ENCODE assay signal across 13 mouse cellular contexts in genomic region chr3:28721838-28722237, GRCm38 (mm10). TPM values are rescaled to one million over a fixed set of nuclear protein-coding genes. Genes with fewer than 3 reads are reported as not detected.
A peak's percentile ranks its signal among the peaks of the same experiment; 100 is the strongest.
DNase-seq lines count a peak whose midpoint lies in the region; ATAC-seq and TF ChIP-seq lines count a peak whose summit lies in the region.
"Had no signal": no experiment of that assay in that cellular context is flagged by ENCODE, and none has a peak within 500 bp of the region (broad histone marks: within the 10 kb centered on the region; RNA-seq: fewer than 3 reads in every experiment).

No protein-coding gene starts in this region.

- H3K27me3 ChIP-seq in G1E (ENCODE audit: insufficient read depth, low read length), result no peaks in the 10 kb centered on the region
- H3K27me3 ChIP-seq in kidney, postnatal 0 days (ENCODE audit: insufficient read depth, low read length), result no peaks in the 10 kb centered on the region
- H3K27me3 ChIP-seq in lung, embryonic 16.5 days (ENCODE audit: control insufficient read depth, insufficient read depth, low read depth, low read length), result no peaks in the 10 kb centered on the region
- H3K27me3 ChIP-seq in forebrain, embryonic 11.5 days (ENCODE audit: control insufficient read depth, insufficient read depth, low read length), result no peaks in the 10 kb centered on the region

- 0 out of 2 replicates have a peak, but pooled peaks have one; percentile 34 for ATAC-seq in frontal cortex, adult (ENCODE audit: low TSS enrichment)
- ATAC-seq in G1E (ENCODE audit: extremely low read depth, insufficient number of reproducible peaks, low FRiP score, poor library complexity, severe bottlenecking), result peak; percentile 82
- ATAC-seq in kidney, postnatal 0 days (replicated peaks; ENCODE audit: low FRiP score, low read depth), result peak; percentile 81; the same call in 1 of the 2 replicates
- peak; percentile 57; the same call in 1 of the 2 replicates for ATAC-seq in lung, embryonic 16.5 days (ENCODE audit: low read depth)
- ATAC-seq in granulocyte monocyte progenitor cell, adult 5-6 weeks (replicated peaks; ENCODE audit: poor library complexity, severe bottlenecking), result no peak
- no peak for ATAC-seq in erythroblast, adult 5-6 weeks (replicated peaks; ENCODE audit: low FRiP score, poor library complexity, severe bottlenecking)
- ATAC-seq in forebrain, embryonic 11.5 days (replicated peaks; ENCODE audit: low FRiP score), result no peak
- ATAC-seq: CD4-positive, CD25-positive, alpha-beta regulatory T cell, adult 4 months had no signal

- peaks cover 26% of the 10 kb centered on the region for H3K4me1 ChIP-seq in G1E (ENCODE audit: insufficient read depth, low read depth, low read length)
- H3K4me1 ChIP-seq in kidney, postnatal 0 days (replicated peaks; ENCODE audit: insufficient read depth, low read length), result no peaks in the 10 kb centered on the region
- H3K4me1 ChIP-seq in lung, embryonic 16.5 days (replicated peaks; ENCODE audit: control insufficient read depth, insufficient read depth, low read length), result peaks cover 12% of the 10 kb centered on the region
- no peaks in the 10 kb centered on the region for H3K4me1 ChIP-seq in forebrain, embryonic 11.5 days (replicated peaks; ENCODE audit: control insufficient read depth, insufficient read depth, low read length)

- H3K4me2 ChIP-seq in kidney, postnatal 0 days (ENCODE audit: low read length), result no peak overlapping the region; the same call in 1 of the 2 replicates
- H3K4me2 ChIP-seq in lung, embryonic 16.5 days (ENCODE audit: low read depth, low read length), result peak overlapping the region; percentile 6; the same call in 1 of the 2 replicates
- no peak overlapping the region for H3K4me2 ChIP-seq in forebrain, embryonic 11.5 days (ENCODE audit: low read depth, low read length, severe bottlenecking)
- H3K4me2 ChIP-seq: hindbrain, embryonic 14.5 days; midbrain, embryonic 11.5 days had no signal

- H3K9ac ChIP-seq in kidney, postnatal 0 days (ENCODE audit: low read depth, low read length), result no peak overlapping the region
- H3K9ac ChIP-seq in lung, embryonic 16.5 days (ENCODE audit: low read length), result no peak overlapping the region
- H3K9ac ChIP-seq in forebrain, embryonic 11.5 days (ENCODE audit: low read length), result no peak overlapping the region
- H3K9ac ChIP-seq: hindbrain, embryonic 14.5 days had no signal

- H3K9me3 ChIP-seq in G1E (replicated peaks), result no peaks in the 10 kb centered on the region
- no peaks in the 10 kb centered on the region for H3K9me3 ChIP-seq in kidney, postnatal 0 days (replicated peaks; ENCODE audit: low read length)
- H3K9me3 ChIP-seq in lung, embryonic 16.5 days (ENCODE audit: control insufficient read depth, low read length), result no peaks in the 10 kb centered on the region
- no peaks in the 10 kb centered on the region for H3K9me3 ChIP-seq in forebrain, embryonic 11.5 days (ENCODE audit: control insufficient read depth, low read length)

- no peak for TF ChIP-seq CTCF in G1E (IDR thresholded peaks at IDR 0.05; ENCODE audit: low read depth, low read length)
- TF ChIP-seq CTCF in kidney, postnatal 0 days (IDR thresholded peaks at IDR 0.05; ENCODE audit: low read depth), result no peak

- WGBS in kidney, postnatal 0 days, result 59% methylated on average over 7 of the region's 7 CpGs
- WGBS in lung, embryonic 16.5 days, result 37% methylated on average over 7 of the region's 7 CpGs
- 96% methylated on average over 7 of the region's 7 CpGs for WGBS in forebrain, embryonic 11.5 days

- DNase-seq in frontal cortex, postnatal 10 days (ENCODE audit: low spot score in 2 of 2), result no peak
- DNase-seq in G1E (ENCODE audit: low spot score), result peak; percentile 5
- no peak for DNase-seq in kidney, postnatal 0 days (ENCODE audit: low spot score)
- no peak for DNase-seq in forebrain, embryonic 11.5 days (ENCODE audit: low spot score)
- DNase-seq: gastrocnemius, postnatal 36 days had no signal

- no peak overlapping the region for H3K4me3 ChIP-seq in G1E (ENCODE audit: low read depth, low read length)
- H3K4me3 ChIP-seq in kidney, postnatal 0 days (replicated peaks; ENCODE audit: low read depth, low read length), result no peak overlapping the region
- H3K4me3 ChIP-seq in lung, embryonic 16.5 days (ENCODE audit: low read length), result no peak overlapping the region
- no peak overlapping the region for H3K4me3 ChIP-seq in forebrain, embryonic 11.5 days (ENCODE audit: low read depth, low read length)

- H3K27ac ChIP-seq in kidney, postnatal 0 days, result peak overlapping the region; percentile 31; the same call in 1 of the 2 replicates
- peak overlapping the region; percentile 43; the same call in 1 of the 2 replicates for H3K27ac ChIP-seq in lung, embryonic 16.5 days (ENCODE audit: low read length)
- H3K27ac ChIP-seq in forebrain, embryonic 11.5 days (ENCODE audit: low read depth, low read length), result no peak overlapping the region
- H3K27ac ChIP-seq: hindbrain, embryonic 14.5 days had no signal

- H3K36me3 ChIP-seq in G1E (replicated peaks), result peaks cover 21% of the 10 kb centered on the region
- no peaks in the 10 kb centered on the region for H3K36me3 ChIP-seq in kidney, postnatal 0 days (ENCODE audit: insufficient read depth, low read length)
- no peaks in the 10 kb centered on the region for H3K36me3 ChIP-seq in lung, embryonic 16.5 days (ENCODE audit: control insufficient read depth, insufficient read depth, low read length)
- H3K36me3 ChIP-seq in forebrain, embryonic 11.5 days (ENCODE audit: control insufficient read depth, insufficient read depth, low read length), result no peaks in the 10 kb centered on the region

RNA-seq across cellular contexts. Expression of gene Slc2a2, which starts 24.1 kb away (rescaled TPM):
- total RNA-seq in G1E (2014; fragmentation: Nextera tagmentation) (7.1 and 7.9 TPM in 2 replicates), G1E (2017) (1.3 and 1.5 TPM in 2 replicates)
- 0.12 and 0.24 TPM in 2 replicates for polyA plus RNA-seq in G1E (2012)
- polyA plus RNA-seq in kidney, postnatal 0 days (2015; fragmentation: Nextera tagmentation; extraction: Ambion mirVana), result 45.8 and 48.8 TPM in 2 replicates
- 0.28 and 0.64 TPM in 2 replicates for polyA plus RNA-seq in lung, embryonic 16.5 days (2015; fragmentation: Nextera tagmentation; extraction: Ambion mirVana)
- total RNA-seq in granulocyte monocyte progenitor cell, adult 5-6 weeks (2014; fragmentation: Nextera tagmentation), result not detected in 2 replicates
- total RNA-seq in granulocyte monocyte progenitor cell, adult 5-6 weeks (2017), result 0.05 TPM in 1 of 2 replicates, not detected in the other
- total RNA-seq in erythroblast, adult 5-6 weeks (2015; ENCODE audit: low replicate concordance), result not detected in 2 replicates
- total RNA-seq in erythroblast, adult 5-6 weeks (2017; ENCODE audit: low replicate concordance), result not detected in 2 replicates
- 0.12 TPM in 1 of 2 replicates, not detected in the other for polyA plus RNA-seq in forebrain, embryonic 11.5 days (2014; fragmentation: Nextera tagmentation; extraction: Ambion mirVana)
- total RNA-seq: gastrocnemius, postnatal 36 days; left cerebral cortex, postnatal 10 days had no signal
- polyA plus RNA-seq: CD4-positive, CD25-positive, alpha-beta regulatory T cell, adult 4 months; midbrain, embryonic 11.5 days had no signal

RNA-seq across cellular contexts. Expression of gene Eif5a2, which starts 59.2 kb away (rescaled TPM):
- 37.7 and 42.7 TPM in 2 replicates for total RNA-seq in G1E (2014; fragmentation: Nextera tagmentation)
- 50.2 and 56.1 TPM in 2 replicates for total RNA-seq in G1E (2017)
- 2.2 and 2.4 TPM in 2 replicates for polyA plus RNA-seq in G1E (2012)
- polyA plus RNA-seq in kidney, postnatal 0 days (2015; fragmentation: Nextera tagmentation; extraction: Ambion mirVana), result 8.7 and 9.0 TPM in 2 replicates
- 9.3 and 9.7 TPM in 2 replicates for polyA plus RNA-seq in lung, embryonic 16.5 days (2015; fragmentation: Nextera tagmentation; extraction: Ambion mirVana)
- 0.23 and 1.6 TPM in 2 replicates for total RNA-seq in granulocyte monocyte progenitor cell, adult 5-6 weeks (2014; fragmentation: Nextera tagmentation)
- 1.0 and 2.3 TPM in 2 replicates for total RNA-seq in granulocyte monocyte progenitor cell, adult 5-6 weeks (2017)
- total RNA-seq in erythroblast, adult 5-6 weeks (2015; ENCODE audit: low replicate concordance), result 3.5 and 6.3 TPM in 2 replicates
- total RNA-seq in erythroblast, adult 5-6 weeks (2017; ENCODE audit: low replicate concordance), result 7.1 and 7.7 TPM in 2 replicates
- 17.3 and 17.7 TPM in 2 replicates for polyA plus RNA-seq in forebrain, embryonic 11.5 days (2014; fragmentation: Nextera tagmentation; extraction: Ambion mirVana)

Comparison
In these comparisons a context has a peak if more than half of its experiments do, and no peak if none do; other contexts are left out.
1. ATAC-seq: peak in frontal cortex, adult (single experiment), G1E (single experiment), kidney, postnatal 0 days (single experiment) and lung, embryonic 16.5 days (single experiment); none in granulocyte monocyte progenitor cell, adult 5-6 weeks (single experiment), erythroblast, adult 5-6 weeks (single experiment) and forebrain, embryonic 11.5 days (single experiment).
2. RNA of gene Slc2a2, which starts 24.1 kb away (polyA plus RNA-seq): 45.8 to 48.8 TPM in kidney, postnatal 0 days; 0.28 to 0.64 TPM in lung, embryonic 16.5 days, 0.12 to 0.24 TPM in G1E and 0.12 TPM in forebrain, embryonic 11.5 days; every median in the first group is over 10 times any median in the second.